Mouse (Mus musculus) kidney, embryonic 16.5 days (tissue): ENCODE results near the gene Arhgap31. TPM values are rescaled to one million over a fixed set of nuclear protein-coding genes. Genes with fewer than 3 reads are reported as not detected.

Experiments
- ATAC-seq: fragments of 200-750 bp; cut with Nextera tagmentation; 2 replicates; pipeline ENCODE4 v1.8.0; 2017; ENCODE audit warnings: moderate TSS enrichment; ENCODE audit not compliant: low FRiP score, low TSS enrichment
- H3K27ac ChIP-seq: fragments of 300-500 bp; sonication (generic); 2 replicates; pipeline ENCODE4 v1.5.1; 2014; ENCODE audit warnings: low read length
- H3K27me3 ChIP-seq: fragments of 300-500 bp; sonication (generic); 2 replicates; pipeline ENCODE4 v1.6.1; 2014; ENCODE audit warnings: low read length, control low read depth, mixed read lengths; ENCODE audit not compliant: insufficient read depth
- H3K36me3 ChIP-seq: fragments of 300-500 bp; sonication (generic); 2 replicates; pipeline ENCODE4 v1.6.1; 2014; ENCODE audit warnings: low read length, control low read depth, mixed read lengths; ENCODE audit not compliant: insufficient read depth
- H3K4me1 ChIP-seq: fragments of 300-500 bp; sonication (generic); 2 replicates; pipeline ENCODE4 v1.6.1; 2014; ENCODE audit warnings: low read length, control low read depth, mixed read lengths; ENCODE audit not compliant: insufficient read depth
- H3K4me2 ChIP-seq: fragments of 300-500 bp; sonication (generic); replicated peaks from 2 replicates; pipeline ENCODE4 v1.6.1; 2014; ENCODE audit warnings: low read depth, low read length
- H3K4me3 ChIP-seq: fragments of 300-500 bp; sonication (generic); 2 replicates; pipeline ENCODE4 v1.5.1; 2014; ENCODE audit warnings: mild to moderate bottlenecking, low read length
- H3K9ac ChIP-seq: fragments of 300-500 bp; sonication (generic); replicated peaks from 2 replicates; pipeline ENCODE4 v1.6.1; 2014; ENCODE audit warnings: low read length
- H3K9me3 ChIP-seq: fragments of 300-500 bp; sonication (generic); 2 replicates; pipeline ENCODE4 v1.6.1; 2016; ENCODE audit warnings: low read length, control low read depth
- WGBS: fragments of 180-500 bp; shearing (Covaris S2); extraction: QIAGEN DNeasy Blood & Tissue Kit; methylation state at CpG from one replicate; pipeline ENCODE4 v1.1.7; 2014; 5-methylcytosine and 5-hydroxymethylcytosine counted together
- polyA plus RNA-seq: library from polyadenylated mRNA; unstranded; fragments of >200 nt; fragmentation: Nextera tagmentation; extraction: Ambion mirVana; gene quantifications from 2 replicates; pipeline ENCODE4 v1.2.1, GENCODE M21; 2015

Arhgap31 gene
- polyA plus RNA-seq, 1 experiment from 2014 or later, result 10.8 TPM

DNA sequence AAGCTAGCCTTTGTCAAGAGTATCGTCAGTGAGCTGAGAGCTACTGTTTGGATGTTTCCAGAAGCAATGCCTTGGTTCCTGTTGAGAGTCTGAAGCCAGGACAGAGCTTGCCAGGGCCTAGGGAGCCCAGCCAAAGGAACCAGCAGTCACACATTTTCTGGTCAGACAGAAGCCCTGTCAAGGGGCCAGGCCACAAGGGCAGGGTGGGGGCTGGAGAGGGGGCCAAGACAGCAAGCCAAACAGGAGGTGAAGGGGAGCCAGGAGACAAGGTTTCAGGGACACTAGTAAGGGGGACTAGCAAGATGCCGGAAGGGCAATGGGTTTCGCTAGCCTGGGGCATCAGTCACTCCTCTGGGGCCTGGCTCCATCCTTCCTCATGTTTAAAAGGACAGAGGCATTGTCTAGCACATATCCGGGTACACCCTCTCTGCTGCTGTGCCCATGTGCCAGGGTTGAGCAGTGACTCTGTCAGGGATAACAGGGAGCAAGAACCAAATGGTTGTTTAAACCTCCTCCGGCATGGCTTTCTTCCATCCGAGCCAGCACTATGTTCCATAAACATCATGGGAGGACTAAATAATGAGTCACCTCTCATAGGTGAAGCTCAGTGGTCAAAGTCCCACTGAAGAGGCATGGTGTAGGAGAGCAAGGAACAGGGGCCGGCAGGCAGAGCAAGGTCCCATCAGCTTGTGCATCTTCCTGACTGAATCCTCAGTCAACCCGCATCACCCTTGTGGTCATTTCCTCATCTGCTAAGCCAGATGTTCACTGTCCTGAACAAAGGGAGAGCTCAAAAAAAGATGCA is 44.0 kb downstream of the Arhgap31 start:
- Histone ChIP-seq H3K4me1 (peaks cover 9% of the 10 kb centered on the region; the same call in 1 of the 2 replicates), H3K36me3 (no peaks in the 10 kb centered on the region), H3K9me3 (no peaks in the 10 kb centered on the region), H3K9ac (no peak overlapping the region), H3K4me2 (no peak overlapping the region), H3K27me3 (no peaks in the 10 kb centered on the region), H3K27ac (no peak overlapping the region), H3K4me3 (no peak overlapping the region)
- no peak for ATAC-seq
- WGBS, result 86% methylated on average over 8 of the region's 8 CpGs

DNA sequence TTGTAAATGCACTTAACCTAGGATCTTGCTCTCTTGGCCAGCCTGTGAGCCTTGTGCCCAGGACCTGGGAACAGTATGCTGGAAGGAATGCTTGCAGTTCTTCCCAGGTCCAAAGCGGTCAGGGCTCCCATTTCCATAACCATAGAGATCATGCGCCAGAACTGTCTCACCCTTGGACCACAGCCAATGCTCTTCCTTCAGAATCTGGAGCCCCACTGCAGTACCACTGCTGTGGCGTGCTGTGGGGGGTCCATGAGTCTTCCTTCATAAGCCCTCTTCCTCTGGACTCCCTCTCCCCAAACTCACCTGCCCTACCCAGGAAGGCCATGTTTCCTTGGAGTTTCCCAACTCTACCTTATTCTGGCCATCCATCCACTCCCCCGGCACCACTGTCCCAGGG is 46.6 kb downstream of the Arhgap31 start:
- 86% methylated on average over 4 of the region's 4 CpGs for WGBS

DNA sequence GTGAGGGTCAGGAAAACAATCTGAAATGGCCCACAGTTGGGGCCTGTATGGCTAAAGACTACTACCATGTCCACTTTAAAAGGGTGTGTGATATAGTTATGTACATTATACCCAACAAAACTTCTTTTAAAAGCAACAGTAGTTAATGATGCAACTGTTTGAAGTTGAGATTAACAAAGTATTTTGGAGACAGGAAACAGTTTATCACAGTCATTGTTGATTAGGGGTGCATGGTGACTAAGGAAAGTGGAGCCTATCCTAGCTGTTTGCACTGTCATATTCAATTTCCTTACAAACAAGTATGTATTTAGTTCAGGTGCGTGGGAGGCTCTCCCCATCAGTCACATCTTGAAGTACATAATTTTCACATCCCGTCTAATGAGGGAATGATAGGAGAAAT is 47.1 kb downstream of the Arhgap31 start:
- WGBS, result 84% methylated on average over 2 of the region's 2 CpGs
- Histone ChIP-seq H3K4me2 (no peak overlapping the region), H3K9me3 (no peaks in the 10 kb centered on the region), H3K4me1 (peaks cover 2% of the 10 kb centered on the region; the same call in 1 of the 2 replicates), H3K36me3 (no peaks in the 10 kb centered on the region), H3K27ac (no peak overlapping the region), H3K9ac (no peak overlapping the region), H3K4me3 (no peak overlapping the region), H3K27me3 (no peaks in the 10 kb centered on the region)
- ATAC-seq, result no peak

More for the DNA sequence above, 46.6 kb downstream of the Arhgap31 start:
- H3K27me3 ChIP-seq, result no peaks in the 10 kb centered on the region
- peaks cover 2% of the 10 kb centered on the region; the same call in 1 of the 2 replicates for H3K4me1 ChIP-seq
- no peak overlapping the region for H3K4me2 ChIP-seq
- no peak overlapping the region for H3K27ac ChIP-seq
- no peak for ATAC-seq
- H3K9ac ChIP-seq, result no peak overlapping the region
- H3K9me3 ChIP-seq, result no peaks in the 10 kb centered on the region
- no peak overlapping the region for H3K4me3 ChIP-seq
- no peaks in the 10 kb centered on the region for H3K36me3 ChIP-seq

DNA sequence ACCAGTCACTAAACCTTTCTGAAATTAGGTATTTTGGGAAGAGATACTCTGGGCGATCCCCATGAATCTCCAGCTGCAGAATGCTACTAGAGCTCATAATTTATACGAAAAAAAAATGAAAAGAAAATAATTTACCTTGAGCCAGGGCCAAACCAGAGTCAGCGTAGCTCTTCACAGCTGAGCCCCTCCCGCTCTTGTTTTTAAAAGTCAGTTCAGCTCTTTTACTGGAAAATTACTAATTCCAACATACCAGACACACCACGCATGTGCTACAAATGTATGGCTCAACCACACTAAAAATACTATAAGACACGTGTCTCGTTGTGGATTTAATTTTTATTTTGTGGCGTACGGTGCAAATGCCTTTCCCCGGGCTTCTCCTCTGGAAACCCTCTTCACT is 50.5 kb downstream of the Arhgap31 start:
- H3K27ac ChIP-seq, result no peak overlapping the region
- H3K4me3 ChIP-seq, result no peak overlapping the region
- peaks cover 2% of the 10 kb centered on the region; the same call in 1 of the 2 replicates for H3K4me1 ChIP-seq
- H3K4me2 ChIP-seq, result no peak overlapping the region
- H3K36me3 ChIP-seq, result no peaks in the 10 kb centered on the region
- 74% methylated on average over 10 of the region's 10 CpGs for WGBS
- ATAC-seq, result no peak; the same call in 1 of the 2 replicates
- no peak overlapping the region for H3K9ac ChIP-seq
- no peaks in the 10 kb centered on the region for H3K27me3 ChIP-seq
- no peaks in the 10 kb centered on the region for H3K9me3 ChIP-seq

DNA sequence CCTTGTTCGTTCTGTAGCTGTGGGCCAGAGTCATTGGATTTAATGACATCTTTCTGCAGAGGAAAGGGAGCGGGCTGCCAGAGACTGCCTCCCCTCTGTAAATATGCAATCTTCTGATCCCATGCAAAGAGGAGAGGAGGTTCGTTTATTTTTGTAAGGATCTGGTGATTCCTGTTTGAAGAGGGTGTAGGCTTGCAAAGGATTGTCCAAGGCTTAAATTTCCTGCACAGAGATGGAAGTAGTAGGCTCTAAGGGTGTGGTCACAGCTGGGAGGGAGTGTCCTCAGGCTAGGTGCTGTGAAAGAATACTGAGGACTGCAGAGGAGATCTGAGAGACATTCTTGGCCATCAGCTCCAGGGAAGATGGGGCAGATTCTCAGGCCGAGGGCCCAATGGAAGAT is 58.8 kb downstream of the Arhgap31 start:
- no peaks in the 10 kb centered on the region for H3K27me3 ChIP-seq
- 0 out of 2 replicates have a peak overlapping the region, but pooled peaks have one; percentile 22 for H3K9ac ChIP-seq
- WGBS, result 34% methylated on average over 4 of the region's 4 CpGs
- no peak overlapping the region for H3K4me3 ChIP-seq
- H3K27ac ChIP-seq, result peak overlapping the region; percentile 15; the same call in 1 of the 2 replicates
- no peaks in the 10 kb centered on the region for H3K36me3 ChIP-seq
- no peak overlapping the region for H3K4me2 ChIP-seq
- H3K9me3 ChIP-seq, result no peaks in the 10 kb centered on the region
- H3K4me1 ChIP-seq, result peaks cover 22% of the 10 kb centered on the region
- ATAC-seq, result peak; percentile 17; the same call in 1 of the 2 replicates

DNA sequence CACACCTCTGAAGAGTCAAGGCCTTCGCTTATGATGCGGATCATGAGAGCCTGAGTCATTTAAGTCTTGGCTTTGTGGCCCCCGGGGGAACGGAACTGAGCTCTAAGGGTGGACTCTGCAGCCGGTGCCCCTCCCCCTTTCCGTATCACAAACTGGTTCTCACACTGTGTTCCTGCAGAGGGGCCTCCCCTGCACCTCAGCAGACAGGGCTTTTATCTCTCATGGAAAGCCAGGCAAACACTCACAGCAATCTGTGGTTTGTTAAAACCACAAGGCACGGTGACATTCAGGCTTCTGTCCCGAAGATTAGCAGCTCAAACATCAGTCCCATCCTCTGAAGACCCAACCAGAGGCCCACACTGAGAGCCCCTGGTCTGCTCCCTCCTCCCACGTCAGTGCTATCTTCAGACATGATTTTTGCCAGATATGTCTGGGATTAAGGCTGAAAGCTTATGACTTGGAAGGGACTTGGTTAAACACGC is 59.6 kb downstream of the Arhgap31 start:
- no peak overlapping the region for H3K9ac ChIP-seq
- ATAC-seq, result peak; percentile 17; the same call in 1 of the 2 replicates
- H3K9me3 ChIP-seq, result no peaks in the 10 kb centered on the region
- no peaks in the 10 kb centered on the region for H3K36me3 ChIP-seq
- 19% methylated on average over 10 of the region's 10 CpGs for WGBS
- peaks cover 26% of the 10 kb centered on the region for H3K4me1 ChIP-seq
- H3K4me2 ChIP-seq, result no peak overlapping the region
- peak overlapping the region; percentile 11; the same call in 1 of the 2 replicates for H3K27ac ChIP-seq
- H3K4me3 ChIP-seq, result no peak overlapping the region
- H3K27me3 ChIP-seq, result no peaks in the 10 kb centered on the region

DNA sequence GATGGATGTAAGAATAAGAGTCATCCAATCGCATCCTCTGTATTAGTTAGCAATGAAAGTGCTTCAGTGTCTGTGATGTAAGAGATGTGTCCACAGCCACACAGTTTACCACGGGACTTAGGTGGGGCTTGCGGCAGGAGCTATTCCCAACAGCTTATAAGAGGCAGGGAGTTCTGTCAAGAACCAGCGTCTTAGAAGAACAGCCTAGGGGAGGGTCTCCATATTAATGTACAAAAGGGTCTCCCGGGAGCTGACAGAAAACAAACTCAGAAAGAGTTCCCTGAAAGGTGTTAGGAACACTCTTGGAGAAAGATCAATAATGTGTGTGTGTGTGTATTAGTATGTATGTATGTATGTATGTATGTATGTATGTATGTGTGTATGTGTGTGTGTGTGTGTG is 60.4 kb downstream of the Arhgap31 start:
- ATAC-seq, result no peak
- Histone ChIP-seq H3K4me1 (peaks cover 26% of the 10 kb centered on the region), H3K9ac (no peak overlapping the region), H3K36me3 (no peaks in the 10 kb centered on the region), H3K9me3 (no peaks in the 10 kb centered on the region), H3K4me2 (no peak overlapping the region), H3K27ac (peak overlapping the region; percentile 47; the same call in 1 of the 2 replicates), H3K27me3 (no peaks in the 10 kb centered on the region), H3K4me3 (no peak overlapping the region)
- 73% methylated on average over 5 of the region's 5 CpGs for WGBS

DNA sequence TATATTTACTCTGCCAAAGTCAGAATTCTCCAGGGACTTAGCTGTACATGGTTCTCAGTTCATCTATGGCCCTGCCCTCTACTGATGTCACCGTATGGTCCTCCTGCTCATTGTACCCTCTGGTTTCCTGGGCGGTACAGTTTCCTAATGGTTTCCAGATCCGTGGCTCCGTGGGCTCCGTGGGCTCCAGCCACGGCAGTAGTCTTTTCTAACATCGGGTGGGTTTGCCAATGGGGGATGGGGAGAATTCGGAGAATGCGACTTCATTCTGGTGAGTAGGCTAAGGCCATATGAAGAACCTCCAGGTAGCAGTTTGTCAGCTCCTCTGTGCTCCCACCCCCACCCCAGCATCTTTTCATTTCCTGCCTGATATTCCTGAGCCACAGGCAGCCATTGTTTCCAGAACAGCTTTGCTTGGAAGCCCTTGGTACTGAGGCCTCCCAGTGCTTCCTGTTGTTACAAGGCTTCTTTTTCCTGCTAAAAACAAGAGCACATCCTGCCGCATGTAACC is 61.3 kb downstream of the Arhgap31 start:
- H3K4me2 ChIP-seq, result peak overlapping the region; percentile 12; the same call in 1 of the 2 replicates
- H3K9me3 ChIP-seq, result no peaks in the 10 kb centered on the region
- WGBS, result 65% methylated on average over 10 of the region's 10 CpGs
- no peaks in the 10 kb centered on the region for H3K36me3 ChIP-seq
- H3K4me1 ChIP-seq, result peaks cover 26% of the 10 kb centered on the region
- H3K9ac ChIP-seq, result no peak overlapping the region
- peak; percentile 50 for ATAC-seq
- H3K4me3 ChIP-seq, result no peak overlapping the region
- peak overlapping the region; percentile 78 for H3K27ac ChIP-seq
- no peaks in the 10 kb centered on the region for H3K27me3 ChIP-seq

DNA sequence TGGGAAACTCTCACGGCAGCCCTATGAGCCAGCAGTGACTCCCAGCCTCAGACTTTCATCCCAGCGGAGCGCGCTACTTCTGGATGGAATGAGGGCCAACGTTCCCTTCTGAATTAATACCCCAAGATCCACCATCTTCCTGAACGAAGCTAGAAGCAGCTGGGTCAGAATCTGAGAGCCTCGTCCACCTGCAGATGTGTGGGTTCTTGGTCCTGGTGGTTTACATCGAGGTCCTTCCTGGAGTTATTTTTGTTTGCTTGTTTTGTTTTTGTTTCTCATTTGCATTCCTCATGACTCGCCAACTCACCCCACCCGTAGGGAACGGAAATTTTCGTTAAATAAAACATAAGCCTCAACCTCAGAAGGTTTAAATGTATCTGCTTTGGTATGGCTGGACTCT is 61.8 kb downstream of the Arhgap31 start:
- Histone ChIP-seq H3K4me1 (peaks cover 26% of the 10 kb centered on the region), H3K27ac (peak overlapping the region; percentile 78), H3K27me3 (no peaks in the 10 kb centered on the region), H3K4me3 (no peak overlapping the region), H3K36me3 (no peaks in the 10 kb centered on the region), H3K4me2 (peak overlapping the region; percentile 12; the same call in 1 of the 2 replicates), H3K9me3 (no peaks in the 10 kb centered on the region), H3K9ac (no peak overlapping the region)
- no peak for ATAC-seq
- WGBS, result 81% methylated on average over 12 of the region's 12 CpGs

DNA sequence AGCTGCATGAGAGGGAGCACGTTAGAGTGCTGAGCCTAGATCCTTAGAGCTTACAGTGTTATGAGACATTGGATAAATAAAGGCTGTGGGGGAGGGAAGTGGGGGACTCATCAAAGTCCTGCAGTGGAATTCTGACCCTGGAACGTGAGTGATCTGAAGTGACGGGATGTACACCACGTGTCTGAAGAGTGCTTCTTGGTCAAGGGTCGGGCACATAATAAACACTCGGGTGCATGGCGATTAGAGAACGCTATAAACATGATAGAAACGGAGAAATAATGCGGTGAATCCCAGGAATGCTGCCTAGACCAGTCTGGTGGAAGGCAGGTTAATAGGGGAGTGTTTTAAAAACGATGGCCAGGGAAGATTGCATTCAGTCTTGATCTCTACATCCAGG is 63.6 kb downstream of the Arhgap31 start:
- Histone ChIP-seq H3K27me3 (no peaks in the 10 kb centered on the region), H3K27ac (no peak overlapping the region), H3K9me3 (no peaks in the 10 kb centered on the region), H3K36me3 (no peaks in the 10 kb centered on the region), H3K9ac (no peak overlapping the region), H3K4me1 (peaks cover 23% of the 10 kb centered on the region), H3K4me3 (no peak overlapping the region), H3K4me2 (no peak overlapping the region)
- ATAC-seq, result no peak
- 26% methylated on average over 11 of the region's 11 CpGs for WGBS
